Mouse (Mus musculus) right cerebral cortex, adult 18-20 months (tissue): ENCODE results near the gene Miga2.

Experiments
- DNase-seq: peaks from one replicate; pipeline ENCODE4 v3.0.0; 2022; ENCODE audit warnings: mixed read lengths

The Miga2 gene

GRCm38 (mm10) chr2:30429156-30429555, 65.1 kb downstream of the Miga2 start:
- DNase-seq, result no peak
